Mouse (Mus musculus) thymus, adult 2 months (tissue): ENCODE measurements around the gene Hist1h4i. TPM values are rescaled to one million over a fixed set of nuclear protein-coding genes. Genes with fewer than 3 reads are reported as not detected.
"Not testable (repeated sequence)": the region's sequence is repeated elsewhere in the genome, so short reads cannot be mapped to it uniquely, and the experiment has no call there.

Source experiments
- DNase-seq: peaks from one replicate; pipeline ENCODE4 v3.0.0; 2021
- H3K27ac ChIP-seq: fragments of 200-500 bp; 2 replicates; pipeline ENCODE4 v1.5.1; 2012; ENCODE audit warnings: low read length, control low read depth; ENCODE audit not compliant: control insufficient read depth, insufficient read depth
- H3K27me3 ChIP-seq: fragments of 200-500 bp; 2 replicates; pipeline ENCODE4 v1.6.1; 2012; ENCODE audit warnings: mild to moderate bottlenecking, low read length, moderate library complexity, mixed read lengths; ENCODE audit not compliant: control insufficient read depth, insufficient read depth
- H3K36me3 ChIP-seq: fragments of 200-500 bp; 2 replicates; pipeline ENCODE4 v1.6.1; 2012; ENCODE audit warnings: mild to moderate bottlenecking, low read length, moderate library complexity; ENCODE audit not compliant: control insufficient read depth, insufficient read depth
- H3K4me1 ChIP-seq: fragments of 200-500 bp; replicated peaks from 2 replicates; pipeline ENCODE4 v1.6.1; 2012; ENCODE audit warnings: low read length; ENCODE audit not compliant: control insufficient read depth, insufficient read depth
- H3K4me3 ChIP-seq: fragments of 200-500 bp; 2 replicates; pipeline ENCODE4 v1.5.1; 2012; ENCODE audit warnings: mild to moderate bottlenecking, low read length, control low read depth, moderate library complexity; ENCODE audit not compliant: control insufficient read depth, insufficient read depth
- CTCF ChIP-seq: fragments of 200-500 bp; IDR thresholded peaks from 2 replicates; pipeline ENCODE4 v1.5.1; 2012; ENCODE audit warnings: mild to moderate bottlenecking, control low read depth, low read length, moderate library complexity, borderline replicate concordance; ENCODE audit not compliant: control insufficient read depth, poor library complexity, insufficient read depth; ENCODE audit errors: extremely low read depth
- POLR2A ChIP-seq: fragments of 200-500 bp; IDR thresholded peaks from 2 replicates; pipeline ENCODE4 v1.6.1; 2012; ENCODE audit warnings: mild to moderate bottlenecking, low read length, control low read depth, moderate library complexity; ENCODE audit not compliant: control insufficient read depth, poor library complexity, insufficient read depth; ENCODE audit errors: extremely low read depth
- WGBS: fragments of 180-500 bp; shearing (Covaris S2); methylation state at CpG from one replicate; pipeline ENCODE4 v1.1.7; 2018; 5-methylcytosine and 5-hydroxymethylcytosine counted together
- polyA plus RNA-seq: library from polyadenylated mRNA; depleted of rRNA; stranded (reverse); fragments of >200 nt; gene quantifications from 2 replicates; pipeline ENCODE4 v1.2.3, GENCODE M21; 2012

The Hist1h4i gene
- polyA plus RNA-seq, 1 experiment, result 38.5 TPM

DNA sequence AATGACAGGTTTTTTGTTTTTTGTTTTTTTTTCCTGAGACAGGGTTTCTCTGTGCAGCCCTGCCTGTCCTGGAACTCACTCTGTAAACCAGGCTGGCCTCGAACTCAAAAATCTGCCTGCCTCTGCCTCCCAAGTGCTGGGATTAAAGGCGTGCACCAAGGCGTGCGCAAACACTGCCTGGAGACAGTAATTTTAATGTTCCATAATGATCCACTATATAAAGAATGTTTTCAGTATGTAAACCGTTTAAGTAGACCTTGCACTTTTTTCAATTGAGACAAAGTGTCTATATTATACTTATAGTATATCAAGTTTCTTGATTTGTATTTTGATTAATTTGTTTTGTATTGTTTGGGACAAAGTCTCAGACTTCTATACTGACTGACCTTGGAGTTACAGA lies 1.8 kb downstream of the Hist1h4i start:
- Histone ChIP-seq H3K36me3 (no peaks in the 10 kb centered on the region), H3K4me3 (no peak overlapping the region), H3K27ac (no peak overlapping the region; the same call in 1 of the 2 replicates), H3K4me1 (peaks cover 9% of the 10 kb centered on the region), H3K27me3 (no peaks in the 10 kb centered on the region)
- 85% methylated on average over 5 of the region's 5 CpGs for WGBS
- DNase-seq, result no peak
- no peak for TF ChIP-seq CTCF
- no peak for TF ChIP-seq POLR2A

DNA sequence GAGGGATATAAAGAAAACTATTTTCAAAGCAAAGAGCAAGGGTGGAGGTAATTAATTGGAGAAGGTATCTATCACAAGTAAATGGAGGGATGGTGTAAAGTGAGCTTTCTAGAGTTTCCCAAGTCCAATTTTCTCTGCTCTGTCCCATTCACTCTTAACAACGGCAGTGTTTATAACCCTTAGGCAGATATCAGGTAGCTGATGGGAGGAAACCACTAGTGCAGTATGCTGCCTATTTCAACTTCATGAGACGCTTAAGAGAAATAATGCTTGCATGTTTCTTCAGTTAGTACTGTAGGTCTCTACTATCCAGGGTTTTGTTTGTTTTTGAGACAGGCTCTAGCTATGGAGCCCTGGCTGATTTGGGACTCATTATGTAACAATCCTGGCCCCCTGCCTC lies 3.7 kb downstream of the Hist1h4i start:
- TF ChIP-seq CTCF (no peak), POLR2A (no peak)
- no peak overlapping the region; the same call in 1 of the 2 replicates for H3K27ac ChIP-seq
- 90% methylated on average over 2 of the region's 2 CpGs for WGBS
- no peaks in the 10 kb centered on the region for H3K36me3 ChIP-seq
- H3K4me3 ChIP-seq, result no peak overlapping the region
- no peaks in the 10 kb centered on the region for H3K27me3 ChIP-seq
- peaks cover 9% of the 10 kb centered on the region for H3K4me1 ChIP-seq
- no peak for DNase-seq

DNA sequence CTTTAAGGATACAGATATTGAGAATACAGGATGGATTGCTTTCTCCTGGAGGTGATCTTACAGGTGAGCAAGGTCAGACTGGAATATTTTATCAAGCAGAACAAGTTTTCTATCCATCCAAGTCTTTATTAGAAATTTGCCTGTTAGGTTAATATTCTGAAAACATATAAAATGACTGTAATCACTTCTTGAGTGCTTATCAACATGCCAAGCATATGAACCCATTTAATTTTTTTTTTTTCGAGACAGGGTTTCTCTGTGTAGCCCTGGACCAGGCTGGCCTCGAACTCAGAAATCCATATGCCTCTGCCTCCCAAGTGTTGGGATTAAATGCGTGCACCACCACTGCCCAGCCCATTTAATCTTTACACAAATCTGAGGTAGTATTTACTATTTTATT lies 4.2 kb downstream of the Hist1h4i start:
- Histone ChIP-seq H3K27ac (peak overlapping the region; percentile 80), H3K27me3 (no peaks in the 10 kb centered on the region), H3K4me3 (no peak overlapping the region), H3K4me1 (peaks cover 9% of the 10 kb centered on the region), H3K36me3 (no peaks in the 10 kb centered on the region)
- TF ChIP-seq POLR2A (no peak), CTCF (no peak)
- no peak for DNase-seq
- 82% methylated on average over 3 of the region's 3 CpGs for WGBS

DNA sequence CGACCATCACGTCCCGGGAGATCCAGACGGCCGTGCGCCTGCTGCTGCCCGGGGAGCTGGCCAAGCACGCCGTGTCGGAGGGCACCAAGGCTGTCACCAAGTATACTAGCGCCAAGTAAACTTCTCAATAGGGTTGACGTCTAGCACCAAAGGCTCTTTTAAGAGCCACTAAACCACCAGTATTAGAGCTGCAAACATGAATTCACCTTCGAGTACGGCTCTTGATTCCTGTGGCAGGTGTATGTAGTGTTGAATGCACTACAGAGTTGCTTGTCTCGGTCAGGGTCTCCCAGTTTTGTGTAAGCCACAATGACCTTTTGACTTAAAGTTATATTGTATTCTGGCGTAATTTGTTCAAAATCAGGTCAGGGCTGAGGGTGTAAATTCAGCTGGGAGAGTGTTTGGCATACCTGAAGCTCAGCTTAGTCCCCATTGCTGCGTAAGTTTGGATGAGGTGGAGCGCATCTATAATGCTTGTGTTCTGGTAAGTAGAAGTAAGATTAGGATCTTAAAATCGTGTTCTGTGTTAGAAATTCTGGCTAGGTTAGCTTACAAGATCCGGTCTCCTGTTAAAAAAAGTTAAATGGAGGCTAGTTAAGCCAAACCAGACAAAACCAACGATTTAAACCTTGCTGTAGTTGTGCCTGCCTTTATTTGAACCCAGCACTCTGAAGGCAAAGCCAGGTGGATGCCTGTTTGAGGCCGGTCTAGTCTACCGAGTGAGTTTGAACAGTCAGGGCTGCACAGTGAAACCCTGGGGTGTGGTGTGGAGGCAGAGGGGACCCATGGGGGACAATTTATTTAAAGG lies 4.8 kb downstream of the Hist1h4i start:
- Histone ChIP-seq H3K4me3 (peak overlapping the region; percentile 42), H3K4me1 (peaks cover 9% of the 10 kb centered on the region), H3K27ac (peak overlapping the region; percentile 80), H3K27me3 (no peaks in the 10 kb centered on the region), H3K36me3 (no peaks in the 10 kb centered on the region)
- 4% methylated on average over 22 of the region's 23 CpGs for WGBS
- DNase-seq, result no peak
- TF ChIP-seq CTCF, result no peak
- no peak for TF ChIP-seq POLR2A

DNA sequence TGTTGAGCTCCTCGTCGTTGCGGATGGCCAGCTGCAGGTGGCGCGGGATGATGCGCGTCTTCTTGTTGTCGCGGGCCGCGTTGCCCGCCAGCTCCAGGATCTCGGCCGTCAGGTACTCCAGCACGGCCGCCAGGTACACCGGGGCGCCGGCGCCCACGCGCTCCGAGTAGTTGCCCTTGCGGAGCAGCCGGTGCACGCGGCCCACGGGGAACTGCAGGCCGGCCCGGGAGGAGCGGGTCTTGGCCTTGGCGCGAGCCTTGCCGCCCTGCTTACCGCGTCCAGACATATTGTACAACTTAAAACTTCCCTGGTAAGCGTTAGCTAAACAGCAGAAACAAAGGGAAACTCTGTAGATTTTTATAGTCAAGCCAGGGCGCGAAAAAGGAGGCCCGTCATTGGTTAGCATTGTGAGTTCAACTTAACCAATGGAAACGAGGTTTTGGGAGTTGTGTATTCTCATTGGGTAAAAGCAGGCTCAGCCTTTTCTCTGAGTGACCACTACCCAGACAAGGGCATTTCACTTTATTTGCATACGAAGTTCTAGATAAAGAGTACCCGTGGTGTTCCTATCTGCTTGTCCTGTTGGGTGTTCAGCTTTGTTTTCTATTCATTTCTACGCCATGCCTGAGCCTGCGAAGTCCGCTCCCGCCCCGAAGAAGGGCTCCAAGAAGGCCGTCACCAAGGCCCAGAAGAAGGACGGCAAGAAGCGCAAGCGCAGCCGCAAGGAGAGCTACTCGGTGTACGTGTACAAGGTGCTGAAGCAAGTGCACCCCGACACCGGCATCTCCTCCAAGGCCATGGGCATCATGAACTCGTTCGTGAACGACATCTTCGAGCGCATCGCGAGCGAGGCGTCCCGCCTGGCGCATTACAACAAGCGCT lies 5.7 kb downstream of the Hist1h4i start, which contains the start of the genes Hist1h2ah and Hist1h2bk:
TSS of gene Hist1h2ah (minus strand) at position 302 of the 882 bp plus-strand sequence.
TSS of gene Hist1h2bk (plus strand) at position 604 of the 882 bp plus-strand sequence.
- H3K4me3 ChIP-seq, result peak within 1 kb of the TSS; percentile 62

DNA sequence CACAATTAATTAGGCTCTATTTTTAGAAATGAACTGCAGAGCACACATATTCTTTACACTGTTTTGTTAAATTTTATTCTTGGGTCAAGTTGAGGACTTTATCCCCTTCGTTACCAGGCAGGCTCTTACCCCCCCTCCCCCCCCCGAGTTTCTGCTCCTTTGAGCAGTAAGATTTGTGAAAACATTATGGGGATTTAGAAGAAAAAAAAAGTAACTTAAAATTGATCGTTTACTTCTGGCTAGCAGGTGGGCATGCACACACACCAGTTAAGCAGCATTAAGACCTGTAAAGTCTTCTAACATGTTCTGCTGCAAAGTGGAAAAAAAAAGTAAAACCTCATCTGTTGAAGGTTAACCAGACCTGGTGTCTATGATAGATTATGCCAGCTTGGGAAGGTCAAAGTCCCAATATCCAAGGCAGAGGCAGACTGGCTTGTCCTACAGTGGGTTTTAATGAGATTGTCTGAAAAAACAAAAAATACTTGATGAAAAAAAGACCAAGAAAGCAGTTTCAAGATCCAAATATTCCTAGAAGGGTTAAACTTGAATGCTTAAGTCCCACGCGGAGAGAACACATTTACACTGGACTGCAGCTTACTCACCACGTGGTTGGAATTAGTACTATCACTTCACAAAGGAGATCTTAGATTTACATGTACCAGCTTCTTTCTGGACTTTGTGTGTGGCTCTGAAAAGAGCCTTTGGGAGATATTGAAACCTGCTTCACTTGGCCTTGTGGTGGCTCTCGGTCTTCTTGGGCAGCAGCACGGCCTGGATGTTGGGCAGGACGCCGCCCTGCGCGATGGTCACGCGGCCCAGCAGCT lies 6.5 kb downstream of the Hist1h4i start:
- no peak for DNase-seq
- Histone ChIP-seq H3K27ac (no peak overlapping the region), H3K27me3 (no peaks in the 10 kb centered on the region), H3K4me1 (peaks cover 6% of the 10 kb centered on the region), H3K36me3 (no peaks in the 10 kb centered on the region), H3K4me3 (peak overlapping the region; percentile 37)
- no peak for TF ChIP-seq CTCF
- TF ChIP-seq POLR2A, result no peak
- WGBS, result 2% methylated on average over 14 of the region's 14 CpGs

More for the DNA sequence above, 5.7 kb downstream of the Hist1h4i start, which contains the start of the genes Hist1h2ah and Hist1h2bk:
- not testable (repeated sequence) for H3K36me3 ChIP-seq, H3K27me3 ChIP-seq, H3K4me1 ChIP-seq
- H3K27ac ChIP-seq, result peak within 1 kb of the TSS; percentile 84
- peak; percentile 86 for DNase-seq
- under 1% methylated on average over 32 of the region's 69 CpGs for WGBS
